Mouse (Mus musculus): ENCODE data around the gene Hmga1b. TPM values are rescaled to one million over a fixed set of nuclear protein-coding genes. Genes with fewer than 3 reads are reported as not detected.
A peak's percentile ranks its signal among the peaks of the same experiment; 100 is the strongest.
"Not testable (repeated sequence)": the region's sequence is repeated elsewhere in the genome, so short reads cannot be mapped to it uniquely, and the experiment has no call there.

The Hmga1b gene
- total RNA-seq (2021): 10 to 100 TPM; 13.3 to 15.9 TPM
- long read RNA-seq, experiment 1, partial matches to known transcripts: 0 of 8 reads
- long read RNA-seq, experiment 1, other reads (novel, unspliced or antisense): 4 of 8 reads
- long read RNA-seq, experiment 2, partial matches to known transcripts: 0 of 3 reads
- long read RNA-seq, experiment 2, other reads (novel, unspliced or antisense): 1 of 3 reads

- DNase-seq: not testable (repeated sequence)
Observed at GRCm38 (mm10) chr11:120762672-120763041, at the start of gene Hmga1b. TSS of gene Hmga1b (plus strand) at chr11:120762794.

GRCm38 (mm10) chr11:120713580-120714518 lies 48.7 kb upstream of the Hmga1b start, which contains the start of the genes Cenpx and Lrrc45:
TSS of gene Cenpx (minus strand) at chr11:120713738.
TSS of gene Lrrc45 (plus strand) at chr11:120713925.
- peak; percentile 89 for DNase-seq

GRCm38 (mm10) chr11:120714546-120714945 lies 48.0 kb upstream of the Hmga1b start:
- no peak for DNase-seq

- DNase-seq: no peak
Observed at GRCm38 (mm10) chr11:120715131-120715530, 47.5 kb upstream of the Hmga1b start.

- DNase-seq: no peak
Observed at GRCm38 (mm10) chr11:120719242-120719641, 43.4 kb upstream of the Hmga1b start.

GRCm38 (mm10) chr11:120719841-120720376 lies 42.7 kb upstream of the Hmga1b start:
- no peak for DNase-seq

- peak; percentile 96 for DNase-seq
Observed at GRCm38 (mm10) chr11:120720450-120720849, 42.1 kb upstream of the Hmga1b start.

GRCm38 (mm10) chr11:120721124-120722066 lies 41.2 kb upstream of the Hmga1b start, which contains the start of gene Rac3:
TSS of gene Rac3 (plus strand) at chr11:120721470.
- DNase-seq: peak; percentile 70

GRCm38 (mm10) chr11:120722067-120722630 lies 40.4 kb upstream of the Hmga1b start:
- no peak for DNase-seq

- no peak for DNase-seq
Observed at GRCm38 (mm10) chr11:120722761-120723382, 39.7 kb upstream of the Hmga1b start.

- DNase-seq: no peak
Observed at GRCm38 (mm10) chr11:120723509-120723908, 39.1 kb upstream of the Hmga1b start.

- no peak for DNase-seq
Observed at GRCm38 (mm10) chr11:120726243-120727168, 36.1 kb upstream of the Hmga1b start.

GRCm38 (mm10) chr11:120727169-120727527 lies 35.4 kb upstream of the Hmga1b start, which contains the start of gene Dcxr:
TSS of gene Dcxr (minus strand) at chr11:120727281.
- DNase-seq: peak; percentile 77

GRCm38 (mm10) chr11:120727564-120727963 lies 35.0 kb upstream of the Hmga1b start:
- DNase-seq: no peak

GRCm38 (mm10) chr11:120728530-120729240 lies 33.9 kb upstream of the Hmga1b start:
- no peak for DNase-seq

- peak; percentile 24 for DNase-seq
Observed at GRCm38 (mm10) chr11:120729432-120730050, 33.1 kb upstream of the Hmga1b start.

- no peak for DNase-seq
Observed at GRCm38 (mm10) chr11:120730331-120730870, 32.2 kb upstream of the Hmga1b start.

GRCm38 (mm10) chr11:120731395-120731794 lies 31.2 kb upstream of the Hmga1b start:
- DNase-seq: no peak

Measured in gastrocnemius, postnatal 10 days (tissue).